Mouse (Mus musculus): ENCODE measurements around the gene Serpinh1. TPM values are rescaled to one million over a fixed set of nuclear protein-coding genes. Genes with fewer than 3 reads are reported as not detected.

Gene Serpinh1
- polyA plus RNA-seq, 1 experiment from 2014 or later: 579 TPM

- no peak overlapping the region for H3K4me3 ChIP-seq (ENCODE audit: low read depth, low read length)
- no peaks in the 10 kb centered on the region for H3K27me3 ChIP-seq (replicated peaks; ENCODE audit: insufficient read depth, low read length)
- no peaks in the 10 kb centered on the region for H3K9me3 ChIP-seq (ENCODE audit: low read length)
- 89% methylated on average over 2 of the region's 2 CpGs for WGBS
- H3K36me3 ChIP-seq (ENCODE audit: insufficient read depth, low read length): no peaks in the 10 kb centered on the region
- no peak for DNase-seq (ENCODE audit: low spot score)
- no peak overlapping the region for H3K27ac ChIP-seq (ENCODE audit: low read length)
- TF ChIP-seq EP300 (IDR thresholded peaks at IDR 0.05) (no peak), CTCF (IDR thresholded peaks at IDR 0.05) (no peak)
- H3K4me1 ChIP-seq (ENCODE audit: insufficient read depth, low read depth, low read length): peaks cover 10% of the 10 kb centered on the region; the same call in 1 of the 2 replicates
- H3K9ac ChIP-seq (replicated peaks; ENCODE audit: low read depth): no peak overlapping the region
- H3K4me2 ChIP-seq (replicated peaks; ENCODE audit: low read depth, low read length): no peak overlapping the region
- ATAC-seq: no peak
These were observed 9.1 kb upstream of the Serpinh1 start for GRCm38 (mm10) chr7:99362137-99362536.

- Histone ChIP-seq H3K9me3 (ENCODE audit: low read length) (no peaks in the 10 kb centered on the region), H3K4me3 (ENCODE audit: low read depth, low read length) (no peak overlapping the region), H3K4me2 (replicated peaks; ENCODE audit: low read depth, low read length) (no peak overlapping the region), H3K9ac (replicated peaks; ENCODE audit: low read depth) (no peak overlapping the region), H3K27me3 (replicated peaks; ENCODE audit: insufficient read depth, low read length) (no peaks in the 10 kb centered on the region), H3K36me3 (ENCODE audit: insufficient read depth, low read length) (no peaks in the 10 kb centered on the region), H3K27ac (ENCODE audit: low read length) (peak overlapping the region; percentile 77), H3K4me1 (ENCODE audit: insufficient read depth, low read depth, low read length) (peaks cover 22% of the 10 kb centered on the region; the same call in 1 of the 2 replicates)
- ATAC-seq (no peak), DNase-seq (ENCODE audit: low spot score) (no peak)
- 27% methylated on average over 8 of the region's 8 CpGs for WGBS
- TF ChIP-seq EP300 (IDR thresholded peaks at IDR 0.05): no peak
- TF ChIP-seq CTCF (IDR thresholded peaks at IDR 0.05): no peak
These were observed 7.9 kb upstream of the Serpinh1 start for GRCm38 (mm10) chr7:99360803-99361414.

- DNase-seq (ENCODE audit: low spot score) (peak; percentile 97), ATAC-seq (peak; percentile 93)
- Histone ChIP-seq H3K4me1 (ENCODE audit: insufficient read depth, low read depth, low read length) (peaks cover 28% of the 10 kb centered on the region; the same call in 1 of the 2 replicates), H3K27ac (ENCODE audit: low read length) (peak overlapping the region; percentile 77), H3K27me3 (replicated peaks; ENCODE audit: insufficient read depth, low read length) (no peaks in the 10 kb centered on the region), H3K9ac (replicated peaks; ENCODE audit: low read depth) (no peak overlapping the region), H3K36me3 (ENCODE audit: insufficient read depth, low read length) (no peaks in the 10 kb centered on the region), H3K4me2 (replicated peaks; ENCODE audit: low read depth, low read length) (no peak overlapping the region), H3K4me3 (ENCODE audit: low read depth, low read length) (no peak overlapping the region), H3K9me3 (ENCODE audit: low read length) (no peaks in the 10 kb centered on the region)
- TF ChIP-seq CTCF (IDR thresholded peaks at IDR 0.05) (no peak), EP300 (IDR thresholded peaks at IDR 0.05) (0 out of 2 replicates have a peak, but pooled peaks have one; percentile 27)
- 13% methylated on average over 10 of the region's 10 CpGs for WGBS
These were observed 7.2 kb upstream of the Serpinh1 start for GRCm38 (mm10) chr7:99360021-99360802.

DNA sequence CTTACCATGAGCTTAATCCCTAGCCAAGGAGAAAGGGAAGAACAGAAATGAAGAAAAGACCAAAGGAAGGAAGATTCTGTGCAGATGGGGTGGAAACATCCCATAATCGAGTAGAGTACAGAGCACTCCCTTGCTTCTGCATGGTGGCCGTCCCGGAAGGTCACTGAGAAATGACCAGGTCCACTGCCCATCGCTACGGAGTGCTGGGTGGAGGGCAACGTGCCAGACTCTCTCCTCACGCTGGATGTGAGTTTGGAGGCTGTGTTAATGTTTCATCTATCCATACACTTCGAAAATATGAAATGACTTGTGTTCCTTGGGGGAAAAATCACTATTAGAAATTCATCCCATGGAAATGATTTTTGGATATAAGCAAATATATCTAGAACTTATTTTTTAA lies 5.3 kb upstream of the Serpinh1 start:
- DNase-seq (ENCODE audit: low spot score) (no peak), ATAC-seq (no peak)
- Histone ChIP-seq H3K27ac (ENCODE audit: low read length) (no peak overlapping the region), H3K27me3 (replicated peaks; ENCODE audit: insufficient read depth, low read length) (no peaks in the 10 kb centered on the region), H3K4me2 (replicated peaks; ENCODE audit: low read depth, low read length) (no peak overlapping the region), H3K9ac (replicated peaks; ENCODE audit: low read depth) (no peak overlapping the region), H3K4me1 (ENCODE audit: insufficient read depth, low read depth, low read length) (peaks cover 32% of the 10 kb centered on the region; the same call in 1 of the 2 replicates), H3K9me3 (ENCODE audit: low read length) (no peaks in the 10 kb centered on the region), H3K36me3 (ENCODE audit: insufficient read depth, low read length) (no peaks in the 10 kb centered on the region), H3K4me3 (ENCODE audit: low read depth, low read length) (no peak overlapping the region)
- TF ChIP-seq EP300 (IDR thresholded peaks at IDR 0.05): no peak
- TF ChIP-seq CTCF (IDR thresholded peaks at IDR 0.05): no peak
- 82% methylated on average over 8 of the region's 8 CpGs for whole genome bisulfite sequencing

DNA sequence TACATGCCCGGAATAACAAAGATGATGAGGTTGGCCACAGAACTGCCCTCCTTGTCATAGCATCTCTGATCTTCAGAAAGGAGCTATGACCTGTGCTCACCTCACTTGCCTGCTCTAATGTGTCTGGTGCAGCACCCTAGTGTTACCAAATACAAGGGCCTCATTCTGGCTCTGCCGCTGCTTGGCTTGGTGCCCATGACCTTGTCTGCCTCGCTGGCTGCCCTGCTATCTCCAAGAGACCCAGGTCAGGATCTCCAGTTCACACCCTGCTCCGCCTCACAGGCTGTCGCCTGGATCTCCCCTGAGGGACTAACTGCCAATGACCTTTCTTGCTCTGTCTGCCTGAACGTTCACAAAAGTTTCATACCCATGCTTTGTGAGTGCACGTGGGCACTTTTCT lies 4.2 kb upstream of the Serpinh1 start:
- 25% methylated on average over 7 of the region's 7 CpGs for WGBS
- H3K9me3 ChIP-seq (ENCODE audit: low read length): no peaks in the 10 kb centered on the region
- H3K4me2 ChIP-seq (replicated peaks; ENCODE audit: low read depth, low read length): no peak overlapping the region
- TF ChIP-seq CTCF (IDR thresholded peaks at IDR 0.05): no peak
- TF ChIP-seq EP300 (IDR thresholded peaks at IDR 0.05): no peak
- no peak for ATAC-seq
- H3K9ac ChIP-seq (replicated peaks; ENCODE audit: low read depth): no peak overlapping the region
- H3K27me3 ChIP-seq (replicated peaks; ENCODE audit: insufficient read depth, low read length): no peaks in the 10 kb centered on the region
- DNase-seq (ENCODE audit: low spot score): no peak
- H3K4me3 ChIP-seq (ENCODE audit: low read depth, low read length): no peak overlapping the region
- no peaks in the 10 kb centered on the region for H3K36me3 ChIP-seq (ENCODE audit: insufficient read depth, low read length)
- H3K4me1 ChIP-seq (ENCODE audit: insufficient read depth, low read depth, low read length): peaks cover 32% of the 10 kb centered on the region; the same call in 1 of the 2 replicates
- H3K27ac ChIP-seq (ENCODE audit: low read length): peak overlapping the region; percentile 92

GRCm38 (mm10) chr7:99356244-99356930 lies 3.3 kb upstream of the Serpinh1 start:
- DNase-seq (ENCODE audit: low spot score): peak; percentile 91
- no peaks in the 10 kb centered on the region for H3K27me3 ChIP-seq (replicated peaks; ENCODE audit: insufficient read depth, low read length)
- 12% methylated on average over 9 of the region's 9 CpGs for WGBS
- H3K36me3 ChIP-seq (ENCODE audit: insufficient read depth, low read length): no peaks in the 10 kb centered on the region
- ATAC-seq: peak; percentile 25
- no peak overlapping the region for H3K9ac ChIP-seq (replicated peaks; ENCODE audit: low read depth)
- no peaks in the 10 kb centered on the region for H3K9me3 ChIP-seq (ENCODE audit: low read length)
- H3K4me1 ChIP-seq (ENCODE audit: insufficient read depth, low read depth, low read length): peaks cover 32% of the 10 kb centered on the region; the same call in 1 of the 2 replicates
- peak overlapping the region; percentile 44 for H3K4me2 ChIP-seq (replicated peaks; ENCODE audit: low read depth, low read length)
- no peak for TF ChIP-seq CTCF (IDR thresholded peaks at IDR 0.05)
- no peak for TF ChIP-seq EP300 (IDR thresholded peaks at IDR 0.05)
- no peak overlapping the region for H3K4me3 ChIP-seq (ENCODE audit: low read depth, low read length)
- H3K27ac ChIP-seq (ENCODE audit: low read length): peak overlapping the region; percentile 92
